Mouse (Mus musculus): ENCODE measurements around the gene Tmem209.

DNA sequence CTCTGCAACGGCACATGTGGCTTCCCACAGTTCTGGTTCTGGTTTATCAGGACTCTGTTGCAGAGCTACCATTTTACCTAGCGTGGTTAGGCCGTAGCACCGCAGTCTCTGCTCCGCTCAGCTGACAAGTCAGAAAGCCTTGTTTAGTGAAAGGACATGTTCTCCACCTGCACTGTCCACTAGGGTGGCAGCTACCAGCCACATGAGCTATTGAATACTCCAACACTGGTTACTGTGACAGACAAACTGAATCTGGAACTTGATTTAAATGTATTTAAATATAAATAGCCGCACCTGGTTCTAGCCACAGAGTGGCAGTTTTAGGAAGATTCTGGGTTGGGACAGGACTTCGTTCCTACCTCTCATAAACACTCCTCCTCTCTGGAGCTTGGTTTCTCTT is 52.6 kb downstream of the Tmem209 start:
- TF ChIP-seq CTCF (IDR thresholded peaks at IDR 0.05; ENCODE audit: borderline replicate concordance, extremely low read depth, insufficient read depth, insufficient read length) (no peak), POLR2A (IDR thresholded peaks at IDR 0.05; ENCODE audit: borderline replicate concordance, extremely low read depth, insufficient read depth, insufficient read length, poor library complexity, severe bottlenecking) (no peak)
